Mouse (Mus musculus) liver, postnatal 0 days (tissue): Measurements from ENCODE around the gene Nlgn2. TPM values are rescaled to one million over a fixed set of nuclear protein-coding genes. Genes with fewer than 3 reads are reported as not detected.
"Not testable (repeated sequence)": the region's sequence is repeated elsewhere in the genome, so short reads cannot be mapped to it uniquely, and the experiment has no call there.

Experiments used
- ATAC-seq: fragments of 200-750 bp; cut with Nextera tagmentation; 2 replicates; pipeline ENCODE4 v1.8.0; 2017; ENCODE audit warnings: mild to moderate bottlenecking, moderate library complexity
- DNase-seq: peaks from one replicate; pipeline ENCODE4 v3.0.0-alpha.2; 2016
- H3K27ac ChIP-seq: fragments of 300-500 bp; sonication (generic); 2 replicates; pipeline ENCODE4 v1.5.1; 2014; ENCODE audit warnings: antibody characterized with exemption, moderate library complexity, mild to moderate bottlenecking, low read depth
- H3K27me3 ChIP-seq: fragments of 300-500 bp; sonication (generic); 2 replicates; pipeline ENCODE4 v1.6.1; 2014; ENCODE audit warnings: low read length, control low read depth, mixed read lengths; ENCODE audit not compliant: insufficient read depth
- H3K36me3 ChIP-seq: fragments of 300-500 bp; sonication (generic); replicated peaks from 2 replicates; pipeline ENCODE4 v1.6.1; 2014; ENCODE audit warnings: mild to moderate bottlenecking, control low read depth, low read length, moderate library complexity, mixed read lengths; ENCODE audit not compliant: insufficient read depth
- H3K4me1 ChIP-seq: fragments of 300-500 bp; sonication (generic); 2 replicates; pipeline ENCODE4 v1.6.1; 2014; ENCODE audit warnings: antibody characterized with exemption, mild to moderate bottlenecking, control low read depth; ENCODE audit not compliant: insufficient read depth
- H3K4me2 ChIP-seq: fragments of 300-500 bp; sonication (generic); 2 replicates; pipeline ENCODE4 v1.6.1; 2014; ENCODE audit warnings: low read depth, mild to moderate bottlenecking, low read length, moderate library complexity, mixed read lengths
- H3K4me3 ChIP-seq: fragments of 300-500 bp; sonication (generic); 2 replicates; pipeline ENCODE4 v1.5.1; 2014; ENCODE audit warnings: low read depth, low read length
- H3K9ac ChIP-seq: fragments of 300-500 bp; sonication (generic); replicated peaks from 2 replicates; pipeline ENCODE4 v1.6.1; 2014; ENCODE audit warnings: mild to moderate bottlenecking, moderate library complexity
- H3K9me3 ChIP-seq: fragments of 300-500 bp; sonication (generic); 2 replicates; pipeline ENCODE4 v1.6.1; 2016; ENCODE audit warnings: mild to moderate bottlenecking, control low read depth, low read length, mixed read lengths
- CTCF ChIP-seq: sonication (generic); IDR thresholded peaks from 2 replicates; pipeline ENCODE4 v1.5.1; 2016; ENCODE audit warnings: antibody characterized with exemption, low read depth
- EP300 ChIP-seq: IDR thresholded peaks from 2 replicates; pipeline ENCODE4 v1.6.1; 2016; ENCODE audit warnings: antibody characterized with exemption, low read depth, mild to moderate bottlenecking
- WGBS: fragments of 180-500 bp; shearing (Covaris S2); extraction: QIAGEN DNeasy Blood & Tissue Kit; methylation state at CpG from one replicate; pipeline ENCODE4 v1.1.7; 2014; ENCODE audit not compliant: insufficient replicate concordance; 5-methylcytosine and 5-hydroxymethylcytosine counted together
- polyA plus RNA-seq: library from polyadenylated mRNA; unstranded; fragments of >200 nt; fragmentation: Nextera tagmentation; extraction: Ambion mirVana; gene quantifications from 2 replicates; pipeline ENCODE4 v1.2.1, GENCODE M21; 2015

Gene Nlgn2
- polyA plus RNA-seq, 1 experiment from 2014 or later, result 0.60 TPM

DNA sequence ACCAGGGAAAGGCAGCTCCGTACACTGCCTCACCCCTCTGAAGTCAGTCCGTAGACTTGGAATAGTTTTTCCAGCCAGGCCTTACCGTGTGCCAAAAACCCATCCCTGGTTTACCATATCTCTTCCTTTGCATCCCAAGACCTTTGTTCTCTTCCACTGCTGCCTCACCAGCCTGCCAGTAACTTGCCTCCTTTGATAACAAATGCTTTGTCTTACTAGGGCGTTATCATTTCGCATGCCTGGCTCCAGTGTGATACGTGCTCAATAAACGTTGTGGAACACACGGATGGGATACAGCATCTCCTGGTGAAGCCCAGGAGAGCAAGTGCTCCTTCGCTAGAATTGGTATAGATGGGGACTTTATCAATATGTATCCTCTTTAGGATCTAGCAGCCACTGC lies 29.8 kb upstream of the Nlgn2 start:
- no peaks in the 10 kb centered on the region for H3K27me3 ChIP-seq
- no peak for DNase-seq
- no peak for TF ChIP-seq CTCF
- TF ChIP-seq EP300, result no peak
- no peak overlapping the region for H3K4me3 ChIP-seq
- 43% methylated on average over 9 of the region's 9 CpGs for WGBS
- H3K36me3 ChIP-seq, result no peaks in the 10 kb centered on the region
- no peaks in the 10 kb centered on the region for H3K9me3 ChIP-seq
- no peak overlapping the region for H3K9ac ChIP-seq
- ATAC-seq, result no peak
- no peak overlapping the region for H3K4me2 ChIP-seq
- peaks cover 10% of the 10 kb centered on the region for H3K4me1 ChIP-seq
- no peak overlapping the region for H3K27ac ChIP-seq

DNA sequence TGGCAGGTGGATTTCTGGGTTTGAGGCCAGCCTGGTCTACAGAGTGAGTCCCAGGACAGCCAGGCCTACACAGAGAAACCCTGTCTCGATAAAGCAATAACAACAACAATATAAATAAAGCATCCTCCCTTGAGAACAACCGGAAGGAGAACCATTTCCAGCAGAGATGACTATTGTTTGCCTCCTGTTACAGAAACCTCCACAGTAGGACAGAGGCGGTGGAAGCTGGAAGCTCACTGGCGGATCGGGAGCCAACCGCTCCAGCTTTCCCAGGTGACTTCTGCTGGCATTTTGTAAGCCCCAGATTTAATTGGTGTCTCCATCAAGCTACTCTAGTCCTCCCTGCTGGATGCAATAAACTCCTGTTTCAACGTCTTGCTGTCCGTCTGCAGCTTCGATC lies 28.0 kb upstream of the Nlgn2 start:
- Histone ChIP-seq H3K27me3 (no peaks in the 10 kb centered on the region), H3K9me3 (no peaks in the 10 kb centered on the region), H3K36me3 (no peaks in the 10 kb centered on the region), H3K9ac (no peak overlapping the region), H3K27ac (no peak overlapping the region), H3K4me2 (no peak overlapping the region), H3K4me1 (peaks cover 10% of the 10 kb centered on the region), H3K4me3 (no peak overlapping the region)
- no peak for TF ChIP-seq CTCF
- no peak for TF ChIP-seq EP300
- WGBS, result 88% methylated on average over 9 of the region's 9 CpGs
- DNase-seq, result no peak
- ATAC-seq, result no peak

DNA sequence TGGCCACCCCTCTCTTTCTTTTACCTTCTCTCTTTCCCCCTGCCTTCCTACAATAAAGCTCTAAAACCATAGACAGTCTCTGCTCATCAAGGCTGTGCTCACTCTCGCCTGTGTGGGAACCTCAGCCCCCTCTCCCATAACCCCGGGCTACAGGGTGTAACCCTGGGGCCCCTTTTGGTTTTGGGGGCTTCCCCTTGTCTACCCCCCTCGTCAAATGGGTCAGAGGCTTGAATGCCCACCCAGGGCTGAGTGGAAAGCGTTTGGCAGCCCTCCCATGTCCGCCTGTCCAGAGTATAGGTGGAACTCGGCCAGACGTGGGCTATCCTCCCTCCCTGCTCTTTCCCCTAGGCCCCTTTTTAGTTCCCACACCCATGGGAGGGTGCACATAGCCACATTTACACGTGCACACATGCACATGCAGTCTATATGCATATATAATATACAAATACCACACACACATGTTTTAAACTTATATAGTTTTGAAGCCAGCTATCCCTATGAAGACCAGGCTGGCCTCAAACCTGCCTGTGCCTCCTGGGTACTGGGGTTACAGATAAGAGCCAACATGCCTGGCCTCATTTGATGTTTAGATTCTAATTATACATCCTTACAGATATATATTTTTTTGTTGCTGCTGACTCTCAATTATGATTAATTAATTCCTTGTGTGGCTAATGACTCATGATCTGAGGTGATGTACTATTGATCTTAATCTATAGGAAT lies 26.7 kb upstream of the Nlgn2 start:
- H3K36me3 ChIP-seq, result no peaks in the 10 kb centered on the region
- 36% methylated on average over 8 of the region's 8 CpGs for WGBS
- no peak for TF ChIP-seq CTCF
- no peak for TF ChIP-seq EP300
- no peaks in the 10 kb centered on the region for H3K27me3 ChIP-seq
- 0 out of 2 replicates have a peak overlapping the region, but pooled peaks have one; percentile 21 for H3K9ac ChIP-seq
- H3K4me1 ChIP-seq, result peaks cover 10% of the 10 kb centered on the region
- no peaks in the 10 kb centered on the region for H3K9me3 ChIP-seq
- H3K27ac ChIP-seq, result no peak overlapping the region
- ATAC-seq (no peak), DNase-seq (no peak)
- H3K4me2 ChIP-seq, result 0 out of 2 replicates have a peak overlapping the region, but pooled peaks have one; percentile 7
- no peak overlapping the region for H3K4me3 ChIP-seq

DNA sequence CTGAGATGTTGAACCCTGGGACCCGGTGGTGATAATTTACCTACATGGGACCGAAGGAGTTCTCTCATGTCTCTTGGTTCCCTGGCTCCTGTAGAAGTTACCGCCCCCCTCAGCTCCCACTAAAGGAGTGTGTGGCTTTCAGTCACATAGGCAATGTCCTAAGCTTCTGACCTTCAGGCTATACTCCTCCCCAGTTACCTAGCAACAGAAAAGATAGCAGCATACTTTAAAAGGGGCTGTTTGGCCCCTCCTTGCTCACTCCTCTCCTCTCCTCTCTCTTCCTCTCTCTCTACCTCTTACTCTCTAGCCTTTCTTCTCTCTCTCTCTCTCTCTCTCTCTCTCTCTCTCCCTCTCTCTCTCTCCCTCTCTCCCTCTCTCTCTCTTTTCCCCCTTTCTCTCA lies 26.1 kb upstream of the Nlgn2 start:
- not testable (repeated sequence) for H3K4me2 ChIP-seq, H3K36me3 ChIP-seq, DNase-seq, H3K9ac ChIP-seq, H3K9me3 ChIP-seq, H3K27me3 ChIP-seq, H3K27ac ChIP-seq, ATAC-seq, H3K4me3 ChIP-seq
- H3K4me1 ChIP-seq, result peaks cover 10% of the 10 kb centered on the region
- WGBS, result 67% methylated on average over 3 of the region's 3 CpGs

DNA sequence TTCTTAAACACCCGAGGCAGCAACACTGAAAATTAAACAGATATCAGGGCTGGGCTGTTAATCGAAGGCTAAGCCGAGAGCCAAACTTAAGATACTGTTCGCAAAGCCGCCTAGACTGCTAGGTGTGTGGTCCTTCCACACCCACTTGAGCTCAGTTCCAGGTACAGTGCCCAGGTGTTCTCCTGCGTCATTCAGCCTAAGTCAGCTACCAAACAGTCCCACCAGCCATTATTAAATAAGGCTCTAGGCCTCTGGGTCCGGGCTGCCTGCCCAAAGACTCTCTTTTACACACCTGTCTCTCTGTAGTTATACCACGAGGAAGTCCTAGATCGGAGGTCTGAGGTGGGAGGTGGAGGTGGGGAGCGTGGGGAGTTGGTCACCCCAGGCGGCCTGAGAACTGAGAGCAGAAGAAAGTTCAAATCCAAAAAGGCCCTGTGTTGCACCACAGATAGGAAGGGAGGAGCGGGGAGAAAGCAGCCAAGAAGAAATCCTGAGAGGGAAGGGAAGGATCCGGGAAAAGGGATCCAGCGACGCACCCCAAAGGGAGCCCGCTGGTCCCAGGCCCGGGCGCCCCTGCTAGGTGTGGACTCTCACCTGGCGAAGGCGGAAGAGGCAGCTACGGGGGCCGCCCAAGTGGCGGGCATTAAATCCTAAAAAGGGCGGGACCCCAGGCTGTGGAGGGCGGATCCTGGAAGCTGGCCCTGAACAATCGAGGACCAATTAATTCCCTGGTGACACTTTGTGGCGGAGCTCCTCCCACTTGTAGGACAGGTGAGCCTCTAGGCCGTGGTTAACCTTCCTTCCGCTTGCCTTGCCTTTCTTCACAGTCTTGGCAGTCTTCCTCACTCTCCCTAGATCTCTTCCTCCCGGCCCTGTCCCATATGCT lies 20.8 kb upstream of the Nlgn2 start, which contains the start of gene Tnk1:
Gene Tnk1 (minus strand): TSS at position 618 of the 886 bp plus-strand sequence.
- no peak for TF ChIP-seq EP300
- TF ChIP-seq CTCF, result no peak
- H3K9me3 ChIP-seq, result no peaks in the 10 kb centered on the region
- 0 out of 2 replicates have a peak within 1 kb of the TSS, but pooled peaks have one; percentile 3 for H3K4me2 ChIP-seq
- WGBS, result 42% methylated on average over 30 of the region's 30 CpGs
- no peak within 1 kb of the TSS for H3K9ac ChIP-seq
- H3K4me1 ChIP-seq, result peaks cover 24% of the 10 kb centered on the region
- no peak within 1 kb of the TSS for H3K4me3 ChIP-seq
- H3K27me3 ChIP-seq, result peaks cover 5% of the 10 kb centered on the region; the same call in 1 of the 2 replicates
- no peaks in the 10 kb centered on the region for H3K36me3 ChIP-seq
- ATAC-seq (no peak), DNase-seq (peak; percentile 17)
- no peak within 1 kb of the TSS for H3K27ac ChIP-seq

DNA sequence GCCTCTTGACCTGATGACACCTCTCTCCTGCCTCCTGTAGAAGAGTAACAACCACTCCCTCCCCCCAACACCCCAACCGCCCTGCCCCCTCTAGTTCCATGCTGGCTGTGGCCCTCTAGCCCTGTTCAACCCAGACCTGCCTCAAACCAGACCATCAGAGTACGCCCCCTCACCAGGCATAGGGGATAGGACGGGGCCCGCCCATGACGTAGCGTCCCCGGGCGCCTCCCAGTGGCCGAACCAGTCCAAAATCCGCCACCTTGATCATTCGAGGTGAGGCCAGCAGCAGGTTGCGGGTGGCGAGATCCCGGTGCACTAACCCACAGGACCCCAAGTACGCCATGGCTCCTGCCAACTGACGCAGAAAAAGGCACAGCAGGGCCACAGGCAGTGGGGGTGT lies 17.8 kb upstream of the Nlgn2 start:
- Histone ChIP-seq H3K4me3 (no peak overlapping the region), H3K36me3 (peaks cover 19% of the 10 kb centered on the region), H3K4me2 (peak overlapping the region; percentile 45), H3K27me3 (peaks cover 5% of the 10 kb centered on the region; the same call in 1 of the 2 replicates), H3K4me1 (peaks cover 49% of the 10 kb centered on the region), H3K9ac (no peak overlapping the region; the same call in 1 of the 2 replicates), H3K9me3 (no peaks in the 10 kb centered on the region), H3K27ac (peak overlapping the region; percentile 84; the same call in 1 of the 2 replicates)
- WGBS, result 34% methylated on average over 16 of the region's 16 CpGs
- peak; percentile 71 for DNase-seq
- ATAC-seq, result peak; percentile 17; the same call in 1 of the 2 replicates
- TF ChIP-seq CTCF, result peak; percentile 83
- no peak for TF ChIP-seq EP300
